Mouse (Mus musculus) midbrain, embryonic 15.5 days (tissue): ENCODE data around the gene Psmd8. TPM values are rescaled to one million over a fixed set of nuclear protein-coding genes. Genes with fewer than 3 reads are reported as not detected.
"Not testable (repeated sequence)": the region's sequence is repeated elsewhere in the genome, so short reads cannot be mapped to it uniquely, and the experiment has no call there.

ENCODE experiments used
- ATAC-seq: fragments of 200-750 bp; cut with Nextera tagmentation; replicated peaks from 2 replicates; pipeline ENCODE4 v1.8.0; 2017; ENCODE audit warnings: moderate TSS enrichment
- H3K27ac ChIP-seq: fragments of 300-500 bp; sonication (generic); 2 replicates; pipeline ENCODE4 v1.5.1; 2015; ENCODE audit warnings: mild to moderate bottlenecking, inconsistent platforms
- H3K27me3 ChIP-seq: fragments of 300-500 bp; sonication (generic); replicated peaks from 2 replicates; pipeline ENCODE4 v1.6.1; 2015; ENCODE audit warnings: inconsistent platforms
- H3K36me3 ChIP-seq: fragments of 300-500 bp; sonication (generic); replicated peaks from 2 replicates; pipeline ENCODE4 v1.6.1; 2015; ENCODE audit warnings: inconsistent platforms
- H3K4me1 ChIP-seq: fragments of 300-500 bp; sonication (generic); 2 replicates; pipeline ENCODE4 v1.6.1; 2015; ENCODE audit warnings: inconsistent platforms
- H3K4me2 ChIP-seq: fragments of 300-500 bp; sonication (generic); 2 replicates; pipeline ENCODE4 v1.6.1; 2015; ENCODE audit warnings: inconsistent platforms, mild to moderate bottlenecking, moderate library complexity
- H3K4me3 ChIP-seq: fragments of 300-500 bp; sonication (generic); 2 replicates; pipeline ENCODE4 v1.5.1; 2015; ENCODE audit warnings: mild to moderate bottlenecking, inconsistent platforms
- H3K9ac ChIP-seq: fragments of 300-500 bp; sonication (generic); 2 replicates; pipeline ENCODE4 v1.6.1; 2015; ENCODE audit warnings: mild to moderate bottlenecking, inconsistent platforms
- H3K9me3 ChIP-seq: fragments of 300-500 bp; sonication (generic); 2 replicates; pipeline ENCODE4 v1.6.1; 2016; ENCODE audit warnings: inconsistent platforms
- WGBS: fragments of 180-500 bp; shearing (Covaris S2); methylation state at CpG from one replicate; pipeline ENCODE4 v1.1.7; 2015; ENCODE audit warnings: mixed read lengths; 5-methylcytosine and 5-hydroxymethylcytosine counted together
- polyA plus RNA-seq: library from polyadenylated mRNA; unstranded; fragments of >200 nt; fragmentation: Nextera tagmentation; extraction: Ambion mirVana; gene quantifications from 2 replicates; pipeline ENCODE4 v1.2.1, GENCODE M21; 2015

The Psmd8 gene
- polyA plus RNA-seq = 282 and 290 TPM in 2 replicates

DNA sequence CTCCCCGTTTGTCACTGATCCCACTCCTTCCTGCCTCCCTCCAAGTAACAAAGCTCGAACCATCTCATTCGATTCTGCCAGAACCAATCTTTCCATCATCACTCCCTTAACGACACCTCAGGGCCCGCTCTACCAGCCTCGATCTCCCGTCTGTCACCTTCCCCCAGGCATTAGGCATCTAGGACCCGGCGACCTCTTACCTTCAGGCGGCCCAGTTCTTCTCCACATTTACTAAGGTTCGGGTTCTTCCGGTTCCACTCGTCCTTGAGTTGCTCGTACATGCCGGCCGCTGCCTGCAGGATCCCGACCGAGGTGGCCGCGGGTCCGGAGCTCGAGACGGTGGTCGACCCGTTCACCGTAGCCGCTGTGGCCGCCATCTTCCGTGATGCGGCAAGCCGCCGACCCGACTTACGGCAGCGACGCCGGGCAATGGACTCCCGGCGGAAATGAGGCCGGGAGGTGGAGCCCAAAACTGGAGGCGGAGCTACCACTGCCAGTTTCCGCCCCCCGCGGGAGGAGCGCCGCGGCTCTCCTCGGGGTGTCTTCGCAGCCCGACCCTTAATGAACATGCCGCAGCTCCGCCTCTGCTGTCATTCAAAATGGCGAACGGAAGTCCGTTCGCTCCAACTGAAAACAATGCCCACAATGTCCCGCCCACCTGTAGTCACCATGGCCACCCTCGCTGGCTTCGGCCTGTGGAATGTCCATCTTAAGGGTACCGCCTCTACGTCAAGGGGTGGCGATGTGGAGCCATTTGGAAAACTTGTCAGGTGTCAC is at the start of gene Psmd8:
Gene Psmd8 (minus strand): TSS at position 625 of the 777 bp plus-strand sequence.
- Histone ChIP-seq H3K36me3 (peaks cover 12% of the 10 kb centered on the region), H3K4me2 (peak within 1 kb of the TSS; percentile 71), H3K9me3 (no peaks in the 10 kb centered on the region), H3K4me3 (peak within 1 kb of the TSS; percentile 78), H3K9ac (peak within 1 kb of the TSS; percentile 88), H3K4me1 (peaks cover 21% of the 10 kb centered on the region), H3K27ac (peak within 1 kb of the TSS; percentile 79), H3K27me3 (0 out of 2 replicates have a peak, but pooled peaks cover 3% of the 10 kb centered on the region)
- peak; percentile 94 for ATAC-seq
- WGBS = under 1% methylated on average over 62 of the region's 62 CpGs

DNA sequence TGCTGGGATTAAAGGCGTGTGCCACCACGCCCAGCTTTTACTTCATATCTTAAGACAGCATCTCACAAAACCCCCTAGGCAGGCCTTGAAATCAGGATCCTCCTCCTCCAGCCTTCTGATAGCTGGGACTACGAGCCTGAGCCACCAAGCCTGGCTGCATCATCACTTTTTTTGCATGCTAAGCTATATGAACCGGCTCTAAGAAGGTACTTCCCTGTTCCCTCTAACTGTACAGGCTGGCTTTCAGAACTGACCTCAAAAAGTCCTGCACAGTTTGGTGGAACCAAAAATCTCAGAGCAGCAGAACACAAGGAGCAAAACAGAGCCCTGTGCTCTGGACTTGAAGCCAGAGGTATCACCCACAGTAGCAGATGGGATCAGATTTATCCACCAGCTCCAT is 47.7 kb upstream of the Psmd8 start:
- WGBS = 77% methylated on average over 4 of the region's 4 CpGs
- Histone ChIP-seq H3K27ac (no peak overlapping the region), H3K4me2 (no peak overlapping the region), H3K4me3 (no peak overlapping the region), H3K36me3 (no peaks in the 10 kb centered on the region), H3K4me1 (peaks cover 20% of the 10 kb centered on the region), H3K27me3 (peaks cover 33% of the 10 kb centered on the region), H3K9ac (no peak overlapping the region), H3K9me3 (no peaks in the 10 kb centered on the region)
- ATAC-seq = no peak

DNA sequence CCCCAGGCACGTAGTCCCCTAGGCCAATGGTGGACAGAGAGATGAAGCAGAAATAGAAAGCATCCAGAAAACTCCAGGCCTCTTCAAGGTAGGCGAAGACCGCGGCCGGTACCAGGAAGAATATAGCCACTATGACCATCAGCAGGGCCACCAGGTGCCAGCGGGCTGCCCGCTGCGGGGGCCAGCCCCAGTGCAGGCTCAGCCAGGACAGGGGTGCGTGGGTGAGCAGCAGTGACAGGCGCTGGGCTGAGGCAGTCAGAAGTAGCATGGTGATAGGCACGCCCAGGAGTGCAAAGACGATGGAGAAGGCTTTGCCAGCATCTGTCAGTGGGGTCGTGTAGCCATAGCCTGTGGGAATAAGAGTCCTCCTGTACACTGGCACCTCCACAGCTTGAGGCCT is 45.0 kb upstream of the Psmd8 start:
- Histone ChIP-seq H3K4me2 (peak overlapping the region; percentile 45), H3K9ac (no peak overlapping the region; the same call in 1 of the 2 replicates), H3K27me3 (peaks cover 11% of the 10 kb centered on the region; the same call in 1 of the 2 replicates), H3K4me3 (no peak overlapping the region), H3K36me3 (no peaks in the 10 kb centered on the region), H3K27ac (no peak overlapping the region), H3K4me1 (peaks cover 12% of the 10 kb centered on the region), H3K9me3 (no peaks in the 10 kb centered on the region)
- ATAC-seq = peak; percentile 49
- WGBS = 69% methylated on average over 13 of the region's 13 CpGs

DNA sequence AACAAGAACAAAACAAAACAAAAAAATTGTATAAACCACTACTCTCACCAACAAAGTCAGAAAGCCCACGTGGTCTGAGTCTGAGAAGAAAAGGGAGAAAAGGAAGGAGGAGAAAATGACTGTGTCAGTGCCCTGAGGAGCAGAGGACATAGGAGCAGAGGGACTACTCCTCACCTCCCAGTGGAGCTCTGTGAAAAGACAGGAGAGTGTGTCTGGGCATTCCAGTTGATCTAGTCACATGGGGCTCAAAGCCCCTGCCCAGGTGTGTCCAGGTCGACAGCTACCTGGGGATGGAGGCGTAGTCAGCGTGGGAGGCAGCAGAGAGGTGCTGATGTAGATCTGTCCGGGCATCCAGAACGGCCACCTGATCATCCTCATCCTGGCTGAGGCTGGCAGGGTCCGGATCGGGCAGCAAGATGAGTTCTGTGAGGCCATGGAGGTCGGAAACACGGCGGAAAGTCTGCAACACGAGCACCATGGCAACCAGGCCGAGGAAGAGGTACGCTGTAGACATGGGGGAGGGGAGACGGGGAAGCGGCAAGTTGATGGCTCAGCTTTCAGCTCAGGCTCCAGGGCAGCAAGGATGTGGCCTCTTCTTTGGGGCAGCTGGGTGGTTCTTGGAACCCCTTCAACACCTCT is 44.4 kb upstream of the Psmd8 start:
- H3K27ac ChIP-seq = 0 out of 2 replicates have a peak overlapping the region, but pooled peaks have one; percentile 51

DNA sequence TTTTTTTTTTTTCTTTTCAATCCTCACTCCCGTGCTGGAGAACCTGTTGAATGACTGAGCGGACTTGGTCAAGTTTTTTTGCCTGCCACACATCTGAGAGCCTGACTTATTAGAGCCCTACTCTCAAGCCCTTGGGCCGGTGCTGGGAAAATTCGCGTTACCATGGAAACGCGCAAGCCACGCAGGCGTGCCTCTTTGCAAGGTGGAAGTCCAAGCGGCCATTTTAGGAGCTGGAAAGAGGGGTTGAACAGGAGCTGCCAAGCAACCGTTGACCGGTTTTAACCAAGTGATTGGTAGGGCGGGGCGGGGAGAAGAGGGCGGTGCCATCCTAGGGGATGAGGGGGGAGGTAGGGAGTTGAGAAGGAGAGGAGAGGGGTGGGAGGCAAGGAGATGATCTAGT is 34.3 kb upstream of the Psmd8 start:
- Histone ChIP-seq H3K9me3 (no peaks in the 10 kb centered on the region), H3K4me2 (no peak overlapping the region), H3K4me3 (no peak overlapping the region), H3K4me1 (peaks cover 16% of the 10 kb centered on the region), H3K9ac (no peak overlapping the region), H3K27me3 (peaks cover 7% of the 10 kb centered on the region; the same call in 1 of the 2 replicates), H3K36me3 (no peaks in the 10 kb centered on the region), H3K27ac (no peak overlapping the region)
- 44% methylated on average over 15 of the region's 15 CpGs for WGBS
- no peak for ATAC-seq

More for the DNA sequence above, 44.4 kb upstream of the Psmd8 start:
- Histone ChIP-seq H3K4me2 (peak overlapping the region; percentile 45), H3K36me3 (no peaks in the 10 kb centered on the region), H3K27me3 (peaks cover 5% of the 10 kb centered on the region; the same call in 1 of the 2 replicates), H3K4me1 (peaks cover 12% of the 10 kb centered on the region), H3K9ac (peak overlapping the region; percentile 23; the same call in 1 of the 2 replicates), H3K9me3 (no peaks in the 10 kb centered on the region), H3K4me3 (peak overlapping the region; percentile 17)
- peak; percentile 78 for ATAC-seq
- WGBS = 9% methylated on average over 16 of the region's 16 CpGs

DNA sequence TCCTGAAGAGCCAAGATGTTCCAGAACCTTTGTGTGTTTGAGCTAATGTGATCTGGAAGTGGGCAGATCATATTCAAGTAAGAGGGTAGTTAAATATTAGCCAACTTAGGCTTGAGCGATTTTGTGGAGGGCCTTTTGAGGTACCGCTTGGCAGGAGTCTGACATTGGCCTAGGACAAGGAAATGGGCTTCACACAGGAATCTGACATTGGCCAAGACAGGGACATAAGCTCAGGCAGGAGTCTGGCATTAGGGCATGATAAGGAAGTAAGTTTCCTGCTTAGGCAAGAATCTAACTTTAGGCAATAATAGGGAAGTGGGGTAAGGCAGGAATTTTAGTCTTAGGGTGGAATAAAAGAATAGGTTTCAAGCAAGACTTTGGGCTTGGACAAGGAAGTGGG is 33.7 kb upstream of the Psmd8 start:
- H3K9me3 ChIP-seq = no peaks in the 10 kb centered on the region
- WGBS = 58% methylated on average over 2 of the region's 2 CpGs
- peaks cover 16% of the 10 kb centered on the region for H3K4me1 ChIP-seq
- H3K27me3 ChIP-seq = peaks cover 7% of the 10 kb centered on the region; the same call in 1 of the 2 replicates
- 0 out of 2 replicates have a peak overlapping the region, but pooled peaks have one; percentile 65 for H3K27ac ChIP-seq
- ATAC-seq = no peak
- no peaks in the 10 kb centered on the region for H3K36me3 ChIP-seq
- peak overlapping the region; percentile 53 for H3K4me2 ChIP-seq
- H3K4me3 ChIP-seq = no peak overlapping the region
- H3K9ac ChIP-seq = no peak overlapping the region

DNA sequence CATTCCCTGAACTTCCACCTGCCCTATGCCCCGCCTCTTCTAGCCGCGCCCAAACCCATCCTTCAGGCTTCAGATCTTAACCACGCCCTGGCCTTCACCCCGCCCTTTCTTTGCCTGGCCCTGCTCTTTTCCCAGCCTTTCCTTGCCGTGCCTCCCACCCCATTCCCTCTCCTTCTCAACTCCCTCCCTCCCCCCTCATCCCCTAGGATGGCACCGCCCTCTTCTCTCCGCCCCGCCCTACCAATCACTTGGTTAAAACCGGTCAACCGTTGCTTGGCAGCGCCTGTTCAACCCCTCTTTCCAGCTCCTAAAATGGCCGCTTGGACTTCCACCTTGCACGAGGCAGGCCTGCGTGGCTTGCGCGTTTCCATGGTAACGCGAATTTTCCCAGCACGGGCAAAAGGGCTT is 33.2 kb upstream of the Psmd8 start, which contains the start of gene Catsperg1:
Gene Catsperg1 (minus strand): TSS at position 361 of the 408 bp plus-strand sequence.
- ATAC-seq = peak; percentile 88

DNA sequence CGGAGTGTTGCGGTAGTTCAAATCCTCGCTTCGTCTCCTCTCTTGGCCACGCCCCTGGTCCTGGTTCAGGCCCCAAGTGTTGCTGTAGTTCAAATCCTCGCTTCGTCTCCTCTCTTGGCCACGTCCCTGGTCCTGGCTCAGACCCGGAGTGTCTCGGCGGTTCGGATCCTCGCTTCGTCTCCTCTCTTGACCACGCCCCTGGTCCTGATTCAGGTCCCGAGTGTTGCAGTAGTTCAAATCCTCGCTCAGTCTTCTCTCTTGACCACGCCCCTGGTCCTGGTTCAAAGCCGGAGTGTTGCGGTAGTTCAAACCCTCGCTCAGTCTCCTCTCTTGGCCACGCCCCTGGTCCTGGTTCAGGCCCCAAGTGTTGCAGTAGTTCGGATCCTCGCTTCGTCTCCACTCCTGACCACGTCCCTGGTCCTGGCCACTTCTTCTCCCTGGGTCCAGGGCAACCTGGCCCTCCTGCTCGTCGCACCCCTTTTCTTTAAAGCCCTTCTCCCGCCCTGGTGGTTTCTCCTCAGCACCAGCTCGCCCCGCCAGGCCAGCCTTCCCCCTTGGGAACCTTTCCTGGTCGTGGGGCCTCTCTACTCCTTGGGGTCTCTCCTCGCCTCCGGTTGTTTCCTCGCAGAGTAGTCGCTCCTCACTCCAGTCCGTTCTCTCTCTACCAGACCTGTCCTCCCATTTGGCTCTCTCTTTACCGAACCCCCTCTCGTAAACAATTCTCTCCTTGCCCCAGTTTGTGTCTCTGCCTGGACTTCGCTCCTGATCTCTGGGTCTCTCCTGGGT is 32.5 kb upstream of the Psmd8 start:
- not testable (repeated sequence) for H3K9ac ChIP-seq, H3K27me3 ChIP-seq, H3K9me3 ChIP-seq, H3K36me3 ChIP-seq
- Histone ChIP-seq H3K4me2 (peak overlapping the region; percentile 53), H3K27ac (peak overlapping the region; percentile 65; the same call in 1 of the 2 replicates), H3K4me3 (peak overlapping the region; percentile 33), H3K4me1 (peaks cover 16% of the 10 kb centered on the region)
- WGBS = 17% methylated on average over 40 of the region's 40 CpGs
- peak; percentile 37; the same call in 1 of the 2 replicates for ATAC-seq

More for the DNA sequence above, 33.2 kb upstream of the Psmd8 start, which contains the start of gene Catsperg1:
- Histone ChIP-seq H3K9me3 (no peaks in the 10 kb centered on the region), H3K27ac (peak within 1 kb of the TSS; percentile 65), H3K9ac (no peak within 1 kb of the TSS), H3K4me2 (peak within 1 kb of the TSS; percentile 53), H3K4me1 (peaks cover 16% of the 10 kb centered on the region), H3K4me3 (peak within 1 kb of the TSS; percentile 33), H3K36me3 (no peaks in the 10 kb centered on the region), H3K27me3 (peaks cover 7% of the 10 kb centered on the region; the same call in 1 of the 2 replicates)
- WGBS = 2% methylated on average over 20 of the region's 20 CpGs

DNA sequence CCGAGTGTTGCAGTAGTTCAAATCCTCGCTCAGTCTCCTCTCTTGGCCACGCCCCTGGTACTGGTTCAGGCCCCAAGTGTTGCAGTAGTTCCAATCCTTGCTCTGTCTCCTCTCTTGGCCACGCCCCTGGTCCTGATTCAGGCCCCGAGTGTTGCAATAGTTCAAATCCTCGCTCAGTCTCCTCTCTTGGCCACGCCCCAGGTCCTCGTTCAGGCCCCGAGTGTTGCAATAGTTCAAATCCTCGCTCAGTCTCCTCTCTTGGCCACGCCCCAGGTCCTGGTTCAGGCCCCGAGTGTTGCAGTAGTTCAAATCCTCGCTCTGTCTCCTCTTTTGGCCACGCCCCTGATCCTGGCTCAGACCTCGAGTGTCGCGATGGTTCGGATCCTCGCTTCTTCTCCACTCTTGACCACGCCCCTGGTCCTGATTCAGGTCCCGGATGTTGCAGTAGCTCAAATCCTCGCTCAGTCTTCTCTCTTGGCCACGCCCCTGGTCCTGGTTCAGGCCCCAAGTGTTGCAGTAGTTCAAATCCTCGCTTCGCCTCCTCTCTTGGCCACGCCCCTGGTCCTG is 31.8 kb upstream of the Psmd8 start:
- Histone ChIP-seq H3K9me3 (no peaks in the 10 kb centered on the region), H3K27ac (no peak overlapping the region), H3K4me1 (peaks cover 16% of the 10 kb centered on the region), H3K4me2 (peak overlapping the region; percentile 53), H3K36me3 (no peaks in the 10 kb centered on the region), H3K4me3 (no peak overlapping the region), H3K27me3 (peaks cover 7% of the 10 kb centered on the region; the same call in 1 of the 2 replicates), H3K9ac (no peak overlapping the region)
- 14% methylated on average over 26 of the region's 26 CpGs for WGBS
- no peak for ATAC-seq

DNA sequence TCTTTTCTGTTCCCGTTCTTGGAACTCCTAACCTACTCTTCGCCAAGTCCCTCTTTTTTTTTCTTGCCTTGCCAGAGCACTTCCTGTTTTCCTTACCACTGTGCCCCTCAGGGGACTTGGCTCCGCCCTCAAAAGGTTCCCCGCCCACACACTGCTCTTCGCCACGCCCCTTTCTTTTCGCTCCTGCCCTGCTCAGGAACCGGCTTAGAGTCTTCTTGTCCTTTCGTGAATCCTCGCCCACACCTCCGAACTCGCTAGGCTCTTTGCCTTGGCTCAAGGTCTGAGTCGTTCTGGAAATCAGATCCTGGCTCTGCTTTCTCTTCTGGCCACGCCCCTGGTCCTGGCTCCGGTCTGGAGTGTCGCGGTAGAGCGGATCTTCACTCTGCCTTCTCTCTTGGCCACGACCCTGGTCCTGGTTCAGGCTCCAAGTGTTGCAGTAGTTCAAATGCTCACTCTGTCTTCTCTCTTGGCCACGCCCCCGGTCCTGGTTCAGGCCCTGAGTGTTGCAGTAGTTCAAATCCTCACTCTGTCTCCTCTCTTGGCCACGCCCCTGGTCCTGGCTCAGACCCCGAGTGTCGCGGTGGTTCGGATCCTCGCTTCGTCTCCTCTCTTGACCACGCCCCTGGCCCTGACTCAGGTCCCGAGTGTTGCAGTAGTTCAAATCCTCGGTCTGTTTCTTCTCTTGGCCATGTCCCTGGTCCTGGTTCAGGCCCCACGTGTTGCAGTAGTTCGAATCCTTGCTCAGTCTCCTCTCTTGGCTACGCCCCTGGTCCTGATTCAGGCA is 31.1 kb upstream of the Psmd8 start:
- peak overlapping the region; percentile 10; the same call in 1 of the 2 replicates for H3K9ac ChIP-seq
- peak; percentile 31; the same call in 1 of the 2 replicates for ATAC-seq
- no peaks in the 10 kb centered on the region for H3K9me3 ChIP-seq
- H3K4me3 ChIP-seq = peak overlapping the region; percentile 33
- H3K4me1 ChIP-seq = peaks cover 16% of the 10 kb centered on the region
- peaks cover 7% of the 10 kb centered on the region; the same call in 1 of the 2 replicates for H3K27me3 ChIP-seq
- H3K36me3 ChIP-seq = no peaks in the 10 kb centered on the region
- no peak overlapping the region for H3K27ac ChIP-seq
- 5% methylated on average over 34 of the region's 34 CpGs for WGBS
- peak overlapping the region; percentile 46 for H3K4me2 ChIP-seq

DNA sequence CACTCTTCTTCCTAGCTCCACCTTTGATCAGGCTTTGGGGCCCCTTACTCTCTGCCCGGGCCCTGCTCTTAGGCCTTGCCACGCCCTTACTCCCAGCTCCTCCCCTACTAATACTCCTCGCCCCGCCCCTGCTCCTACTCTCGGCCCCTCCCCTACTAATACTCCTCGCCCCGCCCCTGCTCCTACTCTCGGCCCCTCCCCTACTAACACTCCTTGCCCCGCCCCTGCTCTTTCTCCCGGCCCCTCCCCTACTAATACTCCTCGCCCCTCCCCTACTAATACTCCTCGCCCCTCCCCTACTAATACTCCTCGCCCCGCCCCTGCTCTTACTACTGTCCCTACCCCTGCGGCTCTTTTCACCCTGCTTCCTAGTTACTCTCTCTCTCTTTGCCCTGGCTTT is 30.5 kb upstream of the Psmd8 start:
- Histone ChIP-seq H3K4me1 (peaks cover 16% of the 10 kb centered on the region), H3K4me3 (peak overlapping the region; percentile 33), H3K4me2 (peak overlapping the region; percentile 46)
- not testable (repeated sequence) for H3K36me3 ChIP-seq, H3K9ac ChIP-seq, H3K27me3 ChIP-seq, H3K27ac ChIP-seq, ATAC-seq, H3K9me3 ChIP-seq
- WGBS = 27% methylated on average over 15 of the region's 15 CpGs
